Mouse (Mus musculus): ENCODE data around the gene Wdr83. TPM values are rescaled to one million over a fixed set of nuclear protein-coding genes. Genes with fewer than 3 reads are reported as not detected.

The Wdr83 gene
- polyA plus RNA-seq, 1 experiment = 56.3 TPM

DNA sequence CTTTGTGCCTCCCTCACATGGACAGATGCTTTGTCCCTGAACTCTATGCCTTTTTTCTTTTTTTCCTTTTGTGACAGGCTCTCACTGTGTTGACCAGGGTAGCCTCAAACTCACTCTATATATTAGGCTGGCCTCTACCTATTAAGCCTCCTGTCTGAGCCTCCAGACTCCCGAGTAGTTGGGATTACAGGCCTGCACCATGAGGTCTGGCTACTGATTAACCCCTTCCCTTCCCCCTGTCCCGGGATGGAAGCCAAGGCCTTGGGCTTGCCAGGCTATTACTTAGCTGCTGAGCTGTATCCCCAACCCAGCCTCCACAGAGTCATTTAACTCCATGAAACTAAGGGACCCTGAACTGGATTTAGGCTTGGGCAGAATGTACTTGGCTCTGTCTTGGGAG lies 15.9 kb downstream of the Wdr83 start:
- 91% methylated on average over 2 of the region's 2 CpGs for WGBS
- H3K36me3 ChIP-seq (ENCODE audit: control insufficient read depth, insufficient read depth, low read length) = no peaks in the 10 kb centered on the region
- TF ChIP-seq CTCF (IDR thresholded peaks at IDR 0.05; ENCODE audit: borderline replicate concordance, control insufficient read depth, extremely low read depth, insufficient read depth, low read length, poor library complexity) = no peak
- no peak for TF ChIP-seq POLR2A (IDR thresholded peaks at IDR 0.05; ENCODE audit: control insufficient read depth, extremely low read depth, insufficient read depth, low read length, poor library complexity)
- no peak for DNase-seq
- no peak overlapping the region for H3K4me3 ChIP-seq (ENCODE audit: control insufficient read depth, insufficient read depth, low read length)
- no peaks in the 10 kb centered on the region for H3K27me3 ChIP-seq (ENCODE audit: control insufficient read depth, insufficient read depth, low read length)
- peaks cover 5% of the 10 kb centered on the region for H3K4me1 ChIP-seq (replicated peaks; ENCODE audit: control insufficient read depth, insufficient read depth, low read length)
- H3K27ac ChIP-seq (ENCODE audit: control insufficient read depth, insufficient read depth, low read length) = no peak overlapping the region

- no peak overlapping the region for H3K4me3 ChIP-seq (ENCODE audit: control insufficient read depth, insufficient read depth, low read length)
- H3K36me3 ChIP-seq (ENCODE audit: control insufficient read depth, insufficient read depth, low read length) = no peaks in the 10 kb centered on the region
- no peaks in the 10 kb centered on the region for H3K27me3 ChIP-seq (ENCODE audit: control insufficient read depth, insufficient read depth, low read length)
- peaks cover 6% of the 10 kb centered on the region for H3K4me1 ChIP-seq (replicated peaks; ENCODE audit: control insufficient read depth, insufficient read depth, low read length)
- 98% methylated on average over 4 of the region's 4 CpGs for WGBS
- TF ChIP-seq CTCF (IDR thresholded peaks at IDR 0.05; ENCODE audit: borderline replicate concordance, control insufficient read depth, extremely low read depth, insufficient read depth, low read length, poor library complexity) (no peak), POLR2A (IDR thresholded peaks at IDR 0.05; ENCODE audit: control insufficient read depth, extremely low read depth, insufficient read depth, low read length, poor library complexity) (no peak)
- no peak for DNase-seq
- H3K27ac ChIP-seq (ENCODE audit: control insufficient read depth, insufficient read depth, low read length) = no peak overlapping the region
Observed at GRCm38 (mm10) chr8:85062603-85063002, 18.5 kb downstream of the Wdr83 start.

DNA sequence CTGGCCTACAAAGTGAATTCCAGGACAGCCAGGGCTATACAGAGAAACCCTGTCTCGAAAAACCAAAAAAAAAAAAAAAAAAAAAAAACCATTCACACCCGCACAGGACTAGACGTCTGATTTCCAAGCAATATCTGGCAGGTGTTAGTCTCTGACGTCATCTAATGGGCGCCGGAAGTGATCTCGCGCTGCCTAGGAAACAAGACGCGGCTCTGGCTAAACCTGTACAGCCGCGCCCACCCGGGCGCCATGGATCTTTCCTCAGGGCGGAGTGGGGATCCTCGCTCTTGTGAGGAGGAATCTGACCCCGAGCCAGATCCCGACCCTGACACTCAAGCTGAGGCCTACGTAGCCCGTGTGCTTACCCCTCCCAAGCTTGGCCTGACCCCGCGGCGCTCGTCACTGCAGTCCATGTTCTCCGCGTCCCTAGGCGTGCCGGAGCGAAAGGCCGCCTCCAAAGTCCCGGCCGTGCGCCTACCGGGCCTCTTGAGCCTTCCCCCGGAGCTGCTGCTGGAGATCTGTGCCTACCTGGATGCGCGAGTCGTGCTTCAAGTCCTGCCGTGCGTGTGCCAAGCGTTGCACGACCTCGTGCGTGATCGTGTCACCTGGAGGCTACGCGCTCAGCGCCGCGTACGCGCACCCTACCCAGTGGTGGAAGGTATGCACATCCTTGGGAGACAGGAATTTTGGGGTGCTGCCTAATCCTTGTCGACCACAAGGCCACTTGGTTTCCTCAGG lies 21.1 kb downstream of the Wdr83 start, which contains the start of gene Fbxw9:
Gene Fbxw9, plus strand, starts transcription at position 177 of the 738 bp plus-strand sequence.
- Histone ChIP-seq H3K4me1 (replicated peaks; ENCODE audit: control insufficient read depth, insufficient read depth, low read length) (peaks cover 6% of the 10 kb centered on the region), H3K36me3 (ENCODE audit: control insufficient read depth, insufficient read depth, low read length) (peaks cover 5% of the 10 kb centered on the region), H3K4me3 (ENCODE audit: control insufficient read depth, insufficient read depth, low read length) (peak within 1 kb of the TSS; percentile 81), H3K27me3 (ENCODE audit: control insufficient read depth, insufficient read depth, low read length) (no peaks in the 10 kb centered on the region), H3K27ac (ENCODE audit: control insufficient read depth, insufficient read depth, low read length) (no peak within 1 kb of the TSS)
- DNase-seq = peak; percentile 86
- under 1% methylated on average over 53 of the region's 53 CpGs for WGBS
- no peak for TF ChIP-seq CTCF (IDR thresholded peaks at IDR 0.05; ENCODE audit: borderline replicate concordance, control insufficient read depth, extremely low read depth, insufficient read depth, low read length, poor library complexity)
- TF ChIP-seq POLR2A (IDR thresholded peaks at IDR 0.05; ENCODE audit: control insufficient read depth, extremely low read depth, insufficient read depth, low read length, poor library complexity) = no peak

DNA sequence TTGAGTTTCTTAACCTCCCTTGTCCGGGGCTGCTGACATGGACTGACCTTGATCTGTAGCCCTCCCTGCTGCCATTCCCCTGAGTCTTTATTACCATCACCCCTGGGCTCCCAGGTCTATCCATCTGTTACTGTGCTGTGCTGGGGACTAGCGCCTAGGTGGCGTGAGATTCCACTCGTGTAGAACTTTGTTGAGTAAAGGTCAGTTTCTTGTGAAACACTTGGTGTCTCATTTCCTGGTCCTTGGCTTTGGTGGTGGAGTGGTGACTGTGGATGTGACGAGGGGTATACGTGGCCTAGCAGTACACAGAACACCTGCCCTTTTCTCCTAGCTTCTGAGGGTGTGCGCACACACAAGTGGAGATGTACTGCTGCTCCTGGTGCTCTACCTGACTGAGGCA lies 23.7 kb downstream of the Wdr83 start:
- no peak for DNase-seq
- Histone ChIP-seq H3K27ac (ENCODE audit: control insufficient read depth, insufficient read depth, low read length) (no peak overlapping the region), H3K4me1 (replicated peaks; ENCODE audit: control insufficient read depth, insufficient read depth, low read length) (peaks cover 6% of the 10 kb centered on the region), H3K4me3 (ENCODE audit: control insufficient read depth, insufficient read depth, low read length) (no peak overlapping the region), H3K27me3 (ENCODE audit: control insufficient read depth, insufficient read depth, low read length) (no peaks in the 10 kb centered on the region), H3K36me3 (ENCODE audit: control insufficient read depth, insufficient read depth, low read length) (peaks cover 32% of the 10 kb centered on the region)
- no peak for TF ChIP-seq CTCF (IDR thresholded peaks at IDR 0.05; ENCODE audit: borderline replicate concordance, control insufficient read depth, extremely low read depth, insufficient read depth, low read length, poor library complexity)
- no peak for TF ChIP-seq POLR2A (IDR thresholded peaks at IDR 0.05; ENCODE audit: control insufficient read depth, extremely low read depth, insufficient read depth, low read length, poor library complexity)
- WGBS = 88% methylated on average over 7 of the region's 7 CpGs

DNA sequence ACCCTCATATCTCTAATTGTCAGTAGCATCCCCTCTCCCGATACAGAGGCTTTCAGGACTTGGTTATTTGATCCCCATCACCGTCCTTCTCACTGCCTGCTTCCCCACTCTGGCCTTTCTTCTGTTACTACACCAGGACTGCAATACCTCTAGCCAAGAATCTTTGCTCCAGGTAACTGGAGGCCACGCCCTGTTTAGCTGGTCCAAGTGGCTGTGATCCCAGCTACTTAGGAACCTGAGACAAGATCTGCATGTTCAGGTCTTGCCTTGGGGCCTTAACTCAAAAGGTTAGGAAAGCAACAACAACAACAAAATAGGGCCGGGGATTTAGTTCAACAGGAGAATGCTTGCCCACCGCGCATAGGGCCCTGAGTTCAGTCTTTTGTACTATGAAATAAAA lies 37.5 kb downstream of the Wdr83 start:
- Histone ChIP-seq H3K4me1 (replicated peaks; ENCODE audit: control insufficient read depth, insufficient read depth, low read length) (no peaks in the 10 kb centered on the region), H3K4me3 (ENCODE audit: control insufficient read depth, insufficient read depth, low read length) (no peak overlapping the region), H3K27me3 (ENCODE audit: control insufficient read depth, insufficient read depth, low read length) (no peaks in the 10 kb centered on the region), H3K36me3 (ENCODE audit: control insufficient read depth, insufficient read depth, low read length) (peaks cover 59% of the 10 kb centered on the region), H3K27ac (ENCODE audit: control insufficient read depth, insufficient read depth, low read length) (no peak overlapping the region)
- no peak for TF ChIP-seq CTCF (IDR thresholded peaks at IDR 0.05; ENCODE audit: borderline replicate concordance, control insufficient read depth, extremely low read depth, insufficient read depth, low read length, poor library complexity)
- TF ChIP-seq POLR2A (IDR thresholded peaks at IDR 0.05; ENCODE audit: control insufficient read depth, extremely low read depth, insufficient read depth, low read length, poor library complexity) = no peak
- no peak for DNase-seq
- 89% methylated on average over 6 of the region's 6 CpGs for WGBS

DNA sequence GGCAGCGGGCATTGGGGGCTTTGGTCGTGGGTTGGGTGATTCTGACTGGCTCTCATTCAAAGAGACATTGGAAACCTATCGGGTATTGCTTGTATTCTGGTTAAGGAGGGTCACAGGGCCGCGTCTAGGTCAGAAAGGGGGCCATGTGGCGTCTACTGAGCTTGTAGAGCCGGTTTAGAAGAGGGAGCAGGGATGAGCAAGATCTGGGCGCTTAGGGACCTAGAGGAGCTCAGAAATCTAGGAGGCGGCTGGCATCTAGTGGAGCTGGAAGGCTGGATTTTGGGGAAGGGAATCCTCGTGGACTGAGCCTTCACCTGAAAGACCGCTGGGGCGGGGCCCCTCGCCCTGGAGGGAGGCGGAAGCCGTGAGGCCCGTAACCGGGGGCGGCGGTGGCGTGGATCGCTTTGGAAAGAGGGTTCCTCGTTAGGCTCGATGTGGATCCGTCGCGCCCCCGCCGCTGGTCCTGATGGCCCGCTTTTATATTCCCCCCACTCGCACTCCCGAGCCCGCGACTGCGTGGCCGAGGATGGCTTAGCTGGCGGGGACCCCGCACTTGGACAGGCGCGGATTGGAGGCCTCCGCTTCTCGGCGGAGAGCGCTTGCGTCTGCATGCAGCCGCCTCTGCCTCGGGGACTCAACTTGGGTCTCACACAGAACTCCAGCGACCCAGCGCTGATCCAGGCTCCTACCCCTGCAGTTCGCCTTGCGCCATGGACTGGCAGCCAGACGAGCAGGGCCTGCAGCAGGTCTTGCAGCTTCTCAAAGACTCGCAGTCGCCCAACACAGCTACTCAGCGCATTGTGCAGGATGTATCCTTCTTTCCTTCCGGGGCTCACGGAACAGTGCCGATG lies 43.2 kb downstream of the Wdr83 start:
- peak; percentile 39; the same call in 1 of the 2 replicates for TF ChIP-seq POLR2A (IDR thresholded peaks at IDR 0.05; ENCODE audit: control insufficient read depth, extremely low read depth, insufficient read depth, low read length, poor library complexity)
- TF ChIP-seq CTCF (IDR thresholded peaks at IDR 0.05; ENCODE audit: borderline replicate concordance, control insufficient read depth, extremely low read depth, insufficient read depth, low read length, poor library complexity) = no peak
- H3K27me3 ChIP-seq (ENCODE audit: control insufficient read depth, insufficient read depth, low read length) = no peaks in the 10 kb centered on the region
- WGBS = 1% methylated on average over 57 of the region's 57 CpGs
- peaks cover 9% of the 10 kb centered on the region; the same call in 1 of the 2 replicates for H3K36me3 ChIP-seq (ENCODE audit: control insufficient read depth, insufficient read depth, low read length)
- H3K4me1 ChIP-seq (replicated peaks; ENCODE audit: control insufficient read depth, insufficient read depth, low read length) = peaks cover 8% of the 10 kb centered on the region
- H3K27ac ChIP-seq (ENCODE audit: control insufficient read depth, insufficient read depth, low read length) = peak overlapping the region; percentile 26
- H3K4me3 ChIP-seq (ENCODE audit: control insufficient read depth, insufficient read depth, low read length) = peak overlapping the region; percentile 60
- DNase-seq = peak; percentile 77

Data from thymus, adult 2 months (tissue).